Mouse (Mus musculus) ES-E14 (cell line): ENCODE data around the gene Mob3b.

Source experiments
- HCFC1 ChIP-seq: IDR thresholded peaks from 2 replicates; pipeline ENCODE4 v1.6.1; 2012; ENCODE audit warnings: low read length, inconsistent platforms, borderline replicate concordance; ENCODE audit not compliant: insufficient read depth
- ZC3H11A ChIP-seq: IDR thresholded peaks from 2 replicates; pipeline ENCODE4 v1.6.1; 2012; ENCODE audit warnings: low read depth, mild to moderate bottlenecking, inconsistent platforms, low read length, borderline replicate concordance

- TF ChIP-seq ZC3H11A (no peak), HCFC1 (no peak)
Observed at GRCm38 (mm10) chr4:35089321-35090316, 67.7 kb downstream of the Mob3b start.
